Comparison of ENCODE assay signal across 15 mouse cellular contexts in genomic region chr16:69984320-69984719, GRCm38 (mm10).
"Had no signal": no experiment of that assay in that cellular context is flagged by ENCODE, and none has a peak within 500 bp of the region (broad histone marks: within the 10 kb centered on the region; RNA-seq: fewer than 3 reads in every experiment).

No protein-coding gene starts in this region.

- H3K4me3 ChIP-seq: left cerebral cortex, adult 2 months; limb, embryonic 15.5 days; liver, embryonic 12.5 days; midbrain, embryonic 10.5 days; neural tube, embryonic 13.5 days had no signal

- H3K4me2 ChIP-seq: limb, embryonic 15.5 days; liver, embryonic 12.5 days; lung, embryonic 14.5 days; neural tube, embryonic 13.5 days had no signal

- H3K27me3 ChIP-seq: limb, embryonic 15.5 days; liver, embryonic 12.5 days; neural tube, embryonic 13.5 days had no signal

- H3K27ac ChIP-seq: kidney, postnatal 0 days; left cerebral cortex, adult 2 months; limb, embryonic 15.5 days; liver, embryonic 12.5 days; midbrain, embryonic 10.5 days; neural tube, embryonic 13.5 days had no signal

- H3K4me1 ChIP-seq: limb, embryonic 15.5 days; liver, embryonic 12.5 days; midbrain, embryonic 10.5 days had no signal

- H3K9me3 ChIP-seq: limb, embryonic 15.5 days; liver, embryonic 12.5 days; midbrain, embryonic 10.5 days; neural tube, embryonic 13.5 days had no signal

- H3K9ac ChIP-seq: limb, embryonic 15.5 days; liver, embryonic 12.5 days; lung, embryonic 14.5 days; neural tube, embryonic 13.5 days had no signal

- ATAC-seq: liver, embryonic 12.5 days; midbrain, embryonic 16.5 days had no signal

- H3K36me3 ChIP-seq: limb, embryonic 15.5 days; liver, embryonic 12.5 days; midbrain, embryonic 10.5 days; neural tube, embryonic 13.5 days had no signal

- DNase-seq: kidney, adult 9 months; kidney, postnatal 4 days; lung, embryonic 14.5 days; lung, postnatal 10 days; lung, postnatal 4 days; right cerebral cortex, adult 18-20 months; right cerebral cortex, postnatal 25 days; thymus, postnatal 36 days had no signal
